Mouse (Mus musculus) neural tube, embryonic 13.5 days (tissue): ENCODE results near the gene Chst13. TPM values are rescaled to one million over a fixed set of nuclear protein-coding genes. Genes with fewer than 3 reads are reported as not detected.
A peak's percentile ranks its signal among the peaks of the same experiment; 100 is the strongest.

Experiments
- ATAC-seq: fragments of 200-750 bp; cut with Nextera tagmentation; 2 replicates; pipeline ENCODE4 v1.8.0; 2017; ENCODE audit warnings: low read depth, mild to moderate bottlenecking, moderate TSS enrichment, moderate library complexity
- H3K27ac ChIP-seq: fragments of 300-500 bp; sonication (generic); replicated peaks from 2 replicates; pipeline ENCODE4 v1.5.1; 2015; ENCODE audit warnings: moderate library complexity, mild to moderate bottlenecking, inconsistent platforms
- H3K27me3 ChIP-seq: fragments of 300-500 bp; sonication (generic); 2 replicates; pipeline ENCODE4 v1.6.1; 2015; ENCODE audit warnings: mild to moderate bottlenecking, inconsistent platforms
- H3K36me3 ChIP-seq: fragments of 300-500 bp; sonication (generic); 2 replicates; pipeline ENCODE4 v1.6.1; 2015; ENCODE audit warnings: mild to moderate bottlenecking, inconsistent platforms
- H3K4me1 ChIP-seq: fragments of 300-500 bp; sonication (generic); replicated peaks from 2 replicates; pipeline ENCODE4 v1.6.1; 2015; ENCODE audit warnings: inconsistent platforms
- H3K4me2 ChIP-seq: fragments of 300-500 bp; sonication (generic); 2 replicates; pipeline ENCODE4 v1.6.1; 2015; ENCODE audit warnings: inconsistent platforms, mild to moderate bottlenecking, moderate library complexity
- H3K4me3 ChIP-seq: fragments of 300-500 bp; sonication (generic); 2 replicates; pipeline ENCODE4 v1.5.1; 2015; ENCODE audit warnings: mild to moderate bottlenecking, inconsistent platforms
- H3K9ac ChIP-seq: fragments of 300-500 bp; sonication (generic); 2 replicates; pipeline ENCODE4 v1.6.1; 2015; ENCODE audit warnings: moderate library complexity, mild to moderate bottlenecking, inconsistent platforms
- H3K9me3 ChIP-seq: fragments of 300-500 bp; sonication (generic); 2 replicates; pipeline ENCODE4 v1.6.1; 2016; ENCODE audit warnings: inconsistent platforms
- WGBS: fragments of 180-500 bp; shearing (Covaris S2); methylation state at CpG from one replicate; pipeline ENCODE4 v1.1.7; 2015; 5-methylcytosine and 5-hydroxymethylcytosine counted together
- polyA plus RNA-seq: library from polyadenylated mRNA; unstranded; fragments of >200 nt; fragmentation: Nextera tagmentation; extraction: Ambion mirVana; gene quantifications from 2 replicates; pipeline ENCODE4 v1.2.1, GENCODE M21; 2015

Gene Chst13
- polyA plus RNA-seq, 1 experiment from 2014 or later = 0.27 TPM

GRCm38 (mm10) chr6:90317510-90318258, 7.3 kb downstream of the Chst13 start:
- peak; percentile 69 for ATAC-seq
- peak overlapping the region; percentile 29; the same call in 1 of the 2 replicates for H3K27ac ChIP-seq
- H3K36me3 ChIP-seq = no peaks in the 10 kb centered on the region
- H3K4me1 ChIP-seq = no peaks in the 10 kb centered on the region
- no peak overlapping the region for H3K9ac ChIP-seq
- no peak overlapping the region for H3K4me3 ChIP-seq
- WGBS = 55% methylated on average over 2 of the region's 2 CpGs
- no peaks in the 10 kb centered on the region for H3K27me3 ChIP-seq
- no peak overlapping the region for H3K4me2 ChIP-seq
- H3K9me3 ChIP-seq = no peaks in the 10 kb centered on the region

GRCm38 (mm10) chr6:90315961-90316360, 9.0 kb downstream of the Chst13 start:
- ATAC-seq = no peak
- H3K27me3 ChIP-seq = no peaks in the 10 kb centered on the region
- no peaks in the 10 kb centered on the region for H3K4me1 ChIP-seq
- WGBS = 86% methylated on average over 5 of the region's 5 CpGs
- no peak overlapping the region for H3K9ac ChIP-seq
- no peak overlapping the region for H3K27ac ChIP-seq
- H3K9me3 ChIP-seq = no peaks in the 10 kb centered on the region
- no peaks in the 10 kb centered on the region for H3K36me3 ChIP-seq
- no peak overlapping the region for H3K4me2 ChIP-seq
- no peak overlapping the region for H3K4me3 ChIP-seq

- Histone ChIP-seq H3K9ac (no peak overlapping the region), H3K27ac (no peak overlapping the region), H3K4me2 (no peak overlapping the region), H3K4me3 (no peak overlapping the region), H3K4me1 (no peaks in the 10 kb centered on the region), H3K9me3 (peaks cover 8% of the 10 kb centered on the region), H3K36me3 (no peaks in the 10 kb centered on the region), H3K27me3 (no peaks in the 10 kb centered on the region)
- WGBS = 84% methylated on average over 87 of the region's 87 CpGs
- no peak for ATAC-seq
Observed at GRCm38 (mm10) chr6:90308839-90309778, 15.9 kb downstream of the Chst13 start.

GRCm38 (mm10) chr6:90306315-90306975, 18.5 kb downstream of the Chst13 start:
- ATAC-seq = no peak
- no peak overlapping the region for H3K27ac ChIP-seq
- no peak overlapping the region for H3K4me3 ChIP-seq
- 87% methylated on average over 6 of the region's 6 CpGs for WGBS
- no peaks in the 10 kb centered on the region for H3K36me3 ChIP-seq
- H3K27me3 ChIP-seq = no peaks in the 10 kb centered on the region
- H3K4me2 ChIP-seq = no peak overlapping the region
- H3K9me3 ChIP-seq = peaks cover 8% of the 10 kb centered on the region
- no peak overlapping the region for H3K9ac ChIP-seq
- no peaks in the 10 kb centered on the region for H3K4me1 ChIP-seq

- Histone ChIP-seq H3K9me3 (0 out of 2 replicates have a peak, but pooled peaks cover 4% of the 10 kb centered on the region), H3K9ac (no peak within 1 kb of the TSS), H3K27ac (no peak within 1 kb of the TSS), H3K27me3 (no peaks in the 10 kb centered on the region), H3K36me3 (no peaks in the 10 kb centered on the region), H3K4me3 (no peak within 1 kb of the TSS), H3K4me1 (no peaks in the 10 kb centered on the region), H3K4me2 (no peak within 1 kb of the TSS)
- no peak for ATAC-seq
- WGBS = 100% methylated on average over 1 of the region's 1 CpGs
Observed at GRCm38 (mm10) chr6:90300919-90301318, 24.1 kb downstream of the Chst13 start, which contains the start of gene BC048671. Gene BC048671, plus strand, starts transcription at chr6:90301219.

GRCm38 (mm10) chr6:90288265-90288664, 36.7 kb downstream of the Chst13 start:
- Histone ChIP-seq H3K9ac (no peak overlapping the region), H3K27ac (no peak overlapping the region), H3K9me3 (0 out of 2 replicates have a peak, but pooled peaks cover 8% of the 10 kb centered on the region), H3K4me3 (no peak overlapping the region), H3K36me3 (no peaks in the 10 kb centered on the region), H3K4me1 (no peaks in the 10 kb centered on the region), H3K4me2 (no peak overlapping the region), H3K27me3 (no peaks in the 10 kb centered on the region)
- WGBS = 59% methylated on average over 12 of the region's 12 CpGs
- ATAC-seq = no peak

Other genes starting within 250 kb of the Chst13 start
- gene Vmn1r49, start 246.7 kb downstream of the Chst13 start, polyA plus RNA-seq = not detected in 2 replicates
- gene Vmn1r50, start 223.8 kb downstream of the Chst13 start, polyA plus RNA-seq = not detected in 2 replicates
- not detected in 2 replicates for gene Vmn1r51, start 202.6 kb downstream of the Chst13 start, polyA plus RNA-seq
- not detected in 2 replicates for gene Vmn1r52, start 150.4 kb downstream of the Chst13 start, polyA plus RNA-seq
- gene V1ra8, start 122.4 kb downstream of the Chst13 start, polyA plus RNA-seq = not detected in 2 replicates
- gene Vmn1r53, start 100.7 kb downstream of the Chst13 start, polyA plus RNA-seq = not detected in 2 replicates
- not detected in 2 replicates for gene Vmn1r54, start 78.9 kb downstream of the Chst13 start, polyA plus RNA-seq
- gene BC048671, start 24.0 kb downstream of the Chst13 start, polyA plus RNA-seq = not detected in 2 replicates
- gene Uroc1, start 8.1 kb upstream of the Chst13 start, polyA plus RNA-seq = not detected in 2 replicates
- gene Zxdc, start 44.3 kb upstream of the Chst13 start, polyA plus RNA-seq = 10.0 and 10.3 TPM in 2 replicates
- 4.1 and 6.6 TPM in 2 replicates for gene Cfap100, start 103.6 kb upstream of the Chst13 start, polyA plus RNA-seq
- gene Klf15, start 137.4 kb upstream of the Chst13 start, polyA plus RNA-seq = 12.3 and 13.9 TPM in 2 replicates
- 38.3 and 38.6 TPM in 2 replicates for gene Aldh1l1, start 161.2 kb upstream of the Chst13 start, polyA plus RNA-seq